Mouse (Mus musculus): ENCODE measurements at regions not wholly inside any gene's neighbourhood (a gene's known extent, or its start where the extent isn't known, plus 50 kb on each side); places are given as distances from the start of the nearest gene placed in this dataset.

- TF ChIP-seq CTCF (conservative IDR thresholded peaks at IDR 0.05; ENCODE audit: insufficient read depth, insufficient read length, low read depth, low read length) (no peak), POLR2A (IDR thresholded peaks at IDR 0.05; ENCODE audit: low read depth, low read length) (no peak)
These were observed 162.5 kb downstream of the Cog6 start for GRCm38 (mm10) chr3:52854560-52854959.

Data from kidney, adult 2 months (tissue).